Mouse (Mus musculus): ENCODE measurements around the gene Hnrnpll. TPM values are rescaled to one million over a fixed set of nuclear protein-coding genes. Genes with fewer than 3 reads are reported as not detected.
A peak's percentile ranks its signal among the peaks of the same experiment; 100 is the strongest.
"Not testable (repeated sequence)": the region's sequence is repeated elsewhere in the genome, so short reads cannot be mapped to it uniquely, and the experiment has no call there.

Gene Hnrnpll
- polyA plus RNA-seq, 1 experiment from 2014 or later: 46.2 TPM

DNA sequence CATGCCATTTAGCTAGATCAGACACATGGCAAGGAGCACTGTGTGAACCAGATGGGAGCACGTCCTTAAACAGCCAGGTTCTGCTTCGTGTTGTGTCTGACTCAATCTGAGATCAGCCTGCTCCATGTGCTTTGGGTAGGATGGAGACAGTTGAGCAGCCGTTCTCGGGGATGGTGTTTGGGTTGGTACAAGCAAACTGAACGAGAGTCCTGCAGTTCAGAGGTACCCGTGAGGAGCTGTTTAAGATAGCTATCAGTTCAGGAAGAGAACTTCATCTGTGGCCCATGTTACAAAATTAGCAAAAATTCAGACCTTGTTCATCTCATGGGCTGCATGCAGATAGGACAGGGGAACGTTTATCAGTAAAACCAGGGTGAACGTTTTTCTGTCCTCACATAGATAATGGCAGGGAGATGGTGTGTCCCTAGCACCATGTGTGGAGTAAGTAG lies 47.7 kb downstream of the Hnrnpll start:
- Histone ChIP-seq H3K27me3 (replicated peaks; ENCODE audit: control insufficient read depth, insufficient read depth, low read length) (no peaks in the 10 kb centered on the region), H3K36me3 (ENCODE audit: control insufficient read depth, insufficient read depth, low read length) (no peaks in the 10 kb centered on the region), H3K9me3 (ENCODE audit: control insufficient read depth, low read length) (no peaks in the 10 kb centered on the region), H3K9ac (ENCODE audit: low read depth, low read length) (no peak overlapping the region), H3K4me3 (ENCODE audit: low read length) (no peak overlapping the region), H3K27ac (ENCODE audit: low read depth, low read length) (no peak overlapping the region), H3K4me2 (ENCODE audit: low read length) (no peak overlapping the region), H3K4me1 (ENCODE audit: control insufficient read depth, insufficient read depth, low read depth, low read length) (no peaks in the 10 kb centered on the region; the same call in 1 of the 2 replicates)
- WGBS: 92% methylated on average over 8 of the region's 8 CpGs
- ATAC-seq: no peak

- Histone ChIP-seq H3K4me1 (ENCODE audit: control insufficient read depth, insufficient read depth, low read depth, low read length) (peaks cover 10% of the 10 kb centered on the region), H3K9ac (ENCODE audit: low read depth, low read length) (no peak overlapping the region), H3K4me2 (ENCODE audit: low read length) (no peak overlapping the region), H3K36me3 (ENCODE audit: control insufficient read depth, insufficient read depth, low read length) (no peaks in the 10 kb centered on the region), H3K27me3 (replicated peaks; ENCODE audit: control insufficient read depth, insufficient read depth, low read length) (no peaks in the 10 kb centered on the region), H3K27ac (ENCODE audit: low read depth, low read length) (no peak overlapping the region), H3K4me3 (ENCODE audit: low read length) (no peak overlapping the region), H3K9me3 (ENCODE audit: control insufficient read depth, low read length) (no peaks in the 10 kb centered on the region)
- WGBS: 34% methylated on average over 15 of the region's 15 CpGs
- ATAC-seq: no peak
Observed at GRCm38 (mm10) chr17:80009926-80010325, 52.2 kb downstream of the Hnrnpll start.

- WGBS: 23% methylated on average over 5 of the region's 5 CpGs
- peak overlapping the region; percentile 20; the same call in 1 of the 2 replicates for H3K27ac ChIP-seq (ENCODE audit: low read depth, low read length)
- H3K9me3 ChIP-seq (ENCODE audit: control insufficient read depth, low read length): no peaks in the 10 kb centered on the region
Observed at GRCm38 (mm10) chr17:80008847-80009246, 53.3 kb downstream of the Hnrnpll start.

DNA sequence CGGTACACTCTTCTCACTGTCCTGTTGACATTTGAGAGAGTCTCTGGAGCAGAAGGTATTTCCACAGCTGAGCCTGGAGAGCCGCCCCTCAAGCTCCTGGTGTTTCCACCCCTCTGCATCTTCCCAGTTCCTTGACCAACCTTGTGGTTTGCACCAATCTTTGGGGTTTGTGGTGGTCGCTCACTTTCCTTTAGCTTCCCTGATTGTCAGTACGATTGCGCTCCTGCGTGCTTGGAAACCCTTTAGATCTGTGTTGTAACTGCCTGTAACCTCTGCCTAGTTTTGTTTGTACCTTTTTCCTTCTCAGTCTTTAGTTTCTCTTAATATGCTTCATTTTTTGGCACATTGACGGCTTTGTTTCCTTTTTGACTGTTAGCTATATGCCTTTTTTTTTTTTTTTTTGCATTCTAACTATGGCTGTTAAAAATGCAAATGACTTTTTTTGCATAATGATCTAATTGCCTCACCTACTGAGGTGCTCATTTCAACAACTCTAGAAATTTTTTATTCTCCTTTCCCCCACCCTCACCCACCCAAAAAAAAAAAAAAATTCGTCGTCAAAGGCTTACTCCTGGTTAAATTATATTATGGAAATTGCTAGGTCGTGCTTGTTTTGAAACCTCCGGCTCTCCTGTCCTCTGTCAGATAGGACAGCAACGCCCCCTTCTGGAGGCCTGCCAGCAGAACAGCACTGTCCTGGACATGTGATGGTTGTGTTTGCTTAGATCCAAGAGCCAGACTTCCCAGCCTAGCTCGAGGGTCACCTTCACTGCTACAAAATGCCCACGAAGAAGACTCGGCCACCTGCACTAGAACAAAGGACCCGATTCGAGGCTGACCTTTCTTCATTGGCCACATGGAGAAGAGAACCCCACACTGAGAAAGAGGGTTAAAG lies 57.5 kb downstream of the Hnrnpll start:
- ATAC-seq: peak; percentile 61; the same call in 1 of the 2 replicates
- 49% methylated on average over 17 of the region's 17 CpGs for WGBS
- H3K27ac ChIP-seq (ENCODE audit: low read depth, low read length): no peak overlapping the region
- H3K9ac ChIP-seq (ENCODE audit: low read depth, low read length): no peak overlapping the region
- H3K4me1 ChIP-seq (ENCODE audit: control insufficient read depth, insufficient read depth, low read depth, low read length): peaks cover 10% of the 10 kb centered on the region
- H3K4me2 ChIP-seq (ENCODE audit: low read length): no peak overlapping the region
- H3K4me3 ChIP-seq (ENCODE audit: low read length): no peak overlapping the region
- no peaks in the 10 kb centered on the region for H3K9me3 ChIP-seq (ENCODE audit: control insufficient read depth, low read length)
- H3K36me3 ChIP-seq (ENCODE audit: control insufficient read depth, insufficient read depth, low read length): no peaks in the 10 kb centered on the region
- H3K27me3 ChIP-seq (replicated peaks; ENCODE audit: control insufficient read depth, insufficient read depth, low read length): no peaks in the 10 kb centered on the region

More at GRCm38 (mm10) chr17:80008847-80009246, 53.3 kb downstream of the Hnrnpll start:
- peak; percentile 58 for ATAC-seq
- no peak overlapping the region for H3K9ac ChIP-seq (ENCODE audit: low read depth, low read length)
- peaks cover 10% of the 10 kb centered on the region for H3K4me1 ChIP-seq (ENCODE audit: control insufficient read depth, insufficient read depth, low read depth, low read length)
- no peaks in the 10 kb centered on the region for H3K27me3 ChIP-seq (replicated peaks; ENCODE audit: control insufficient read depth, insufficient read depth, low read length)
- H3K4me3 ChIP-seq (ENCODE audit: low read length): no peak overlapping the region
- H3K36me3 ChIP-seq (ENCODE audit: control insufficient read depth, insufficient read depth, low read length): no peaks in the 10 kb centered on the region
- H3K4me2 ChIP-seq (ENCODE audit: low read length): no peak overlapping the region

DNA sequence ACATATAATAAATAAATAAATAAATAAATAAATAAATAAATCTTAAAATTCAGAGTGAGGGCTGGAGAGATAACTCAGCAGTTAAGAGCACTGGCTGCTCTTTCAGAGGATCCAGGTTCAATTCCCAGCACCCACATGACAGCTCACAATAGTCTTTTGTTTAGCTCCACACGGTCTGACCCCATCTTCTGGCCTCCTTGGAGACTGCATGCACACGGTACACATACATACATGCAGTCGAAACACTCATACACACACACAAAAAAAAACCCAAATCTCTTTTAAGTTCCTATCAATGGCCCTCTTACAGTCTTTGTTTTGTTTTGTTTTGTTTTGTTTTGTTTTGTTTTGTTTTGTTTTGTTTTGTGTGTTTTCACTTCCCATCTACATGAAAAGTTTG lies 58.3 kb downstream of the Hnrnpll start:
- not testable (repeated sequence) for ATAC-seq; H3K9me3 ChIP-seq (ENCODE audit: control insufficient read depth, low read length); H3K4me3 ChIP-seq (ENCODE audit: low read length); H3K4me1 ChIP-seq (ENCODE audit: control insufficient read depth, insufficient read depth, low read depth, low read length); H3K36me3 ChIP-seq (ENCODE audit: control insufficient read depth, insufficient read depth, low read length); H3K27me3 ChIP-seq (replicated peaks; ENCODE audit: control insufficient read depth, insufficient read depth, low read length); H3K9ac ChIP-seq (ENCODE audit: low read depth, low read length); H3K27ac ChIP-seq (ENCODE audit: low read depth, low read length); H3K4me2 ChIP-seq (ENCODE audit: low read length)
- WGBS: 82% methylated on average over 3 of the region's 3 CpGs

GRCm38 (mm10) chr17:80002385-80002852 lies 59.7 kb downstream of the Hnrnpll start:
- Histone ChIP-seq H3K27me3 (replicated peaks; ENCODE audit: control insufficient read depth, insufficient read depth, low read length) (no peaks in the 10 kb centered on the region), H3K9ac (ENCODE audit: low read depth, low read length) (no peak overlapping the region), H3K36me3 (ENCODE audit: control insufficient read depth, insufficient read depth, low read length) (no peaks in the 10 kb centered on the region), H3K9me3 (ENCODE audit: control insufficient read depth, low read length) (no peaks in the 10 kb centered on the region), H3K4me3 (ENCODE audit: low read length) (no peak overlapping the region), H3K27ac (ENCODE audit: low read depth, low read length) (no peak overlapping the region), H3K4me2 (ENCODE audit: low read length) (no peak overlapping the region), H3K4me1 (ENCODE audit: control insufficient read depth, insufficient read depth, low read depth, low read length) (no peaks in the 10 kb centered on the region)
- no peak for ATAC-seq
- 78% methylated on average over 3 of the region's 3 CpGs for WGBS

- Histone ChIP-seq H3K27ac (ENCODE audit: low read depth, low read length) (no peak overlapping the region), H3K36me3 (ENCODE audit: control insufficient read depth, insufficient read depth, low read length) (no peaks in the 10 kb centered on the region), H3K9me3 (ENCODE audit: control insufficient read depth, low read length) (no peaks in the 10 kb centered on the region), H3K4me2 (ENCODE audit: low read length) (no peak overlapping the region), H3K4me3 (ENCODE audit: low read length) (no peak overlapping the region), H3K4me1 (ENCODE audit: control insufficient read depth, insufficient read depth, low read depth, low read length) (no peaks in the 10 kb centered on the region), H3K9ac (ENCODE audit: low read depth, low read length) (no peak overlapping the region), H3K27me3 (replicated peaks; ENCODE audit: control insufficient read depth, insufficient read depth, low read length) (no peaks in the 10 kb centered on the region)
- 89% methylated on average over 14 of the region's 14 CpGs for WGBS
- ATAC-seq: no peak
Observed at GRCm38 (mm10) chr17:79999631-80000030, 62.5 kb downstream of the Hnrnpll start.

GRCm38 (mm10) chr17:79998986-79999385 lies 63.1 kb downstream of the Hnrnpll start:
- H3K9me3 ChIP-seq (ENCODE audit: control insufficient read depth, low read length): no peaks in the 10 kb centered on the region
- ATAC-seq: no peak
- H3K27ac ChIP-seq (ENCODE audit: low read depth, low read length): no peak overlapping the region
- H3K4me1 ChIP-seq (ENCODE audit: control insufficient read depth, insufficient read depth, low read depth, low read length): no peaks in the 10 kb centered on the region
- H3K27me3 ChIP-seq (replicated peaks; ENCODE audit: control insufficient read depth, insufficient read depth, low read length): no peaks in the 10 kb centered on the region
- no peak overlapping the region for H3K9ac ChIP-seq (ENCODE audit: low read depth, low read length)
- H3K4me3 ChIP-seq (ENCODE audit: low read length): no peak overlapping the region
- H3K36me3 ChIP-seq (ENCODE audit: control insufficient read depth, insufficient read depth, low read length): no peaks in the 10 kb centered on the region
- H3K4me2 ChIP-seq (ENCODE audit: low read length): no peak overlapping the region
- 85% methylated on average over 5 of the region's 5 CpGs for WGBS

GRCm38 (mm10) chr17:79995091-79995691 lies 66.9 kb downstream of the Hnrnpll start:
- H3K27ac ChIP-seq (ENCODE audit: low read depth, low read length): no peak overlapping the region
- no peak overlapping the region for H3K4me2 ChIP-seq (ENCODE audit: low read length)
- ATAC-seq: no peak
- H3K27me3 ChIP-seq (replicated peaks; ENCODE audit: control insufficient read depth, insufficient read depth, low read length): no peaks in the 10 kb centered on the region
- no peak overlapping the region for H3K9ac ChIP-seq (ENCODE audit: low read depth, low read length)
- no peak overlapping the region for H3K4me3 ChIP-seq (ENCODE audit: low read length)
- H3K9me3 ChIP-seq (ENCODE audit: control insufficient read depth, low read length): no peaks in the 10 kb centered on the region
- 93% methylated on average over 3 of the region's 3 CpGs for WGBS
- H3K36me3 ChIP-seq (ENCODE audit: control insufficient read depth, insufficient read depth, low read length): no peaks in the 10 kb centered on the region
- no peaks in the 10 kb centered on the region for H3K4me1 ChIP-seq (ENCODE audit: control insufficient read depth, insufficient read depth, low read depth, low read length)

All from hindbrain, embryonic 16.5 days (tissue).